Mouse (Mus musculus): ENCODE results near the gene Ankrd26.

GRCm38 (mm10) chr6:118594070-118594469, 32.0 kb upstream of the Ankrd26 start:
- no peak for TF ChIP-seq POLR2A (IDR thresholded peaks at IDR 0.05; ENCODE audit: low read depth, low read length)
- no peak for TF ChIP-seq CTCF (conservative IDR thresholded peaks at IDR 0.05; ENCODE audit: insufficient read depth, insufficient read length, low read depth, low read length)

Data from kidney, adult 2 months (tissue).